Mouse (Mus musculus): Measurements from ENCODE around the gene Rab2b. TPM values are rescaled to one million over a fixed set of nuclear protein-coding genes. Genes with fewer than 3 reads are reported as not detected.

Rab2b gene
- polyA plus RNA-seq, 1 experiment from 2014 or later: 3.0 TPM

- ATAC-seq (ENCODE audit: low read depth): no peak
- Histone ChIP-seq H3K9me3 (replicated peaks; ENCODE audit: control insufficient read depth, low read length) (no peaks in the 10 kb centered on the region), H3K27me3 (ENCODE audit: control insufficient read depth, insufficient read depth, low read depth, low read length) (no peaks in the 10 kb centered on the region), H3K4me2 (ENCODE audit: low read depth, low read length) (no peak overlapping the region), H3K4me3 (ENCODE audit: low read depth, low read length) (no peak overlapping the region), H3K4me1 (ENCODE audit: control insufficient read depth, low read depth, low read length) (no peaks in the 10 kb centered on the region), H3K27ac (ENCODE audit: low read length) (no peak overlapping the region), H3K9ac (ENCODE audit: low read depth, low read length) (no peak overlapping the region), H3K36me3 (ENCODE audit: control insufficient read depth, insufficient read depth) (peaks cover 46% of the 10 kb centered on the region)
- WGBS (ENCODE audit: insufficient replicate concordance): 68% methylated on average over 6 of the region's 6 CpGs
Observed at GRCm38 (mm10) chr14:52295558-52296264, 16.4 kb upstream of the Rab2b start.

GRCm38 (mm10) chr14:52284191-52284590, 4.8 kb upstream of the Rab2b start:
- peaks cover 10% of the 10 kb centered on the region for H3K4me1 ChIP-seq (ENCODE audit: control insufficient read depth, low read depth, low read length)
- H3K27ac ChIP-seq (ENCODE audit: low read length): no peak overlapping the region
- H3K27me3 ChIP-seq (ENCODE audit: control insufficient read depth, insufficient read depth, low read depth, low read length): no peaks in the 10 kb centered on the region
- 72% methylated on average over 3 of the region's 3 CpGs for WGBS (ENCODE audit: insufficient replicate concordance)
- H3K4me2 ChIP-seq (ENCODE audit: low read depth, low read length): no peak overlapping the region
- H3K9me3 ChIP-seq (replicated peaks; ENCODE audit: control insufficient read depth, low read length): no peaks in the 10 kb centered on the region
- H3K4me3 ChIP-seq (ENCODE audit: low read depth, low read length): no peak overlapping the region
- peaks cover 22% of the 10 kb centered on the region for H3K36me3 ChIP-seq (ENCODE audit: control insufficient read depth, insufficient read depth)
- no peak for ATAC-seq (ENCODE audit: low read depth)
- H3K9ac ChIP-seq (ENCODE audit: low read depth, low read length): no peak overlapping the region

- Histone ChIP-seq H3K4me2 (ENCODE audit: low read depth, low read length) (no peak overlapping the region), H3K9me3 (replicated peaks; ENCODE audit: control insufficient read depth, low read length) (no peaks in the 10 kb centered on the region), H3K4me3 (ENCODE audit: low read depth, low read length) (no peak overlapping the region), H3K9ac (ENCODE audit: low read depth, low read length) (no peak overlapping the region), H3K27me3 (ENCODE audit: control insufficient read depth, insufficient read depth, low read depth, low read length) (no peaks in the 10 kb centered on the region), H3K27ac (ENCODE audit: low read length) (no peak overlapping the region), H3K4me1 (ENCODE audit: control insufficient read depth, low read depth, low read length) (peaks cover 10% of the 10 kb centered on the region), H3K36me3 (ENCODE audit: control insufficient read depth, insufficient read depth) (peaks cover 22% of the 10 kb centered on the region)
- 90% methylated on average over 5 of the region's 5 CpGs for WGBS (ENCODE audit: insufficient replicate concordance)
- ATAC-seq (ENCODE audit: low read depth): no peak
Observed at GRCm38 (mm10) chr14:52283629-52284028, 4.3 kb upstream of the Rab2b start.

GRCm38 (mm10) chr14:52279747-52280120, 389 bp upstream of the Rab2b start:
- H3K27me3 ChIP-seq (ENCODE audit: control insufficient read depth, insufficient read depth, low read depth, low read length): no peaks in the 10 kb centered on the region
- H3K9me3 ChIP-seq (replicated peaks; ENCODE audit: control insufficient read depth, low read length): no peaks in the 10 kb centered on the region
- no peaks in the 10 kb centered on the region for H3K36me3 ChIP-seq (ENCODE audit: control insufficient read depth, insufficient read depth)
- peaks cover 13% of the 10 kb centered on the region for H3K4me1 ChIP-seq (ENCODE audit: control insufficient read depth, low read depth, low read length)
- peak overlapping the region; percentile 73 for H3K4me2 ChIP-seq (ENCODE audit: low read depth, low read length)
- WGBS (ENCODE audit: insufficient replicate concordance): under 1% methylated on average over 21 of the region's 21 CpGs
- H3K4me3 ChIP-seq (ENCODE audit: low read depth, low read length): peak overlapping the region; percentile 77
- H3K9ac ChIP-seq (ENCODE audit: low read depth, low read length): peak overlapping the region; percentile 82
- peak overlapping the region; percentile 92 for H3K27ac ChIP-seq (ENCODE audit: low read length)
- 0 out of 2 replicates have a peak, but pooled peaks have one; percentile 5 for ATAC-seq (ENCODE audit: low read depth)

- Histone ChIP-seq H3K27ac (ENCODE audit: low read length) (no peak overlapping the region), H3K9ac (ENCODE audit: low read depth, low read length) (no peak overlapping the region), H3K9me3 (replicated peaks; ENCODE audit: control insufficient read depth, low read length) (no peaks in the 10 kb centered on the region), H3K4me1 (ENCODE audit: control insufficient read depth, low read depth, low read length) (peaks cover 11% of the 10 kb centered on the region), H3K4me2 (ENCODE audit: low read depth, low read length) (no peak overlapping the region), H3K4me3 (ENCODE audit: low read depth, low read length) (no peak overlapping the region), H3K36me3 (ENCODE audit: control insufficient read depth, insufficient read depth) (no peaks in the 10 kb centered on the region), H3K27me3 (ENCODE audit: control insufficient read depth, insufficient read depth, low read depth, low read length) (no peaks in the 10 kb centered on the region)
- no peak for ATAC-seq (ENCODE audit: low read depth)
- WGBS (ENCODE audit: insufficient replicate concordance): 74% methylated on average over 4 of the region's 4 CpGs
Observed at GRCm38 (mm10) chr14:52277210-52277609, 2.1 kb downstream of the Rab2b start.

- Histone ChIP-seq H3K4me2 (ENCODE audit: low read depth, low read length) (no peak overlapping the region), H3K27me3 (ENCODE audit: control insufficient read depth, insufficient read depth, low read depth, low read length) (no peaks in the 10 kb centered on the region), H3K9me3 (replicated peaks; ENCODE audit: control insufficient read depth, low read length) (no peaks in the 10 kb centered on the region), H3K9ac (ENCODE audit: low read depth, low read length) (no peak overlapping the region), H3K4me3 (ENCODE audit: low read depth, low read length) (no peak overlapping the region), H3K27ac (ENCODE audit: low read length) (no peak overlapping the region), H3K4me1 (ENCODE audit: control insufficient read depth, low read depth, low read length) (no peaks in the 10 kb centered on the region), H3K36me3 (ENCODE audit: control insufficient read depth, insufficient read depth) (no peaks in the 10 kb centered on the region)
- 54% methylated on average over 3 of the region's 3 CpGs for WGBS (ENCODE audit: insufficient replicate concordance)
- no peak for ATAC-seq (ENCODE audit: low read depth)
Observed at GRCm38 (mm10) chr14:52272781-52273180, 6.6 kb downstream of the Rab2b start.

GRCm38 (mm10) chr14:52257484-52258213, 21.7 kb downstream of the Rab2b start, which contains the start of gene Chd8:
Gene Chd8 (minus strand): TSS chr14:52257780.
- peak within 1 kb of the TSS; percentile 92 for H3K27ac ChIP-seq (ENCODE audit: low read length)
- H3K4me1 ChIP-seq (ENCODE audit: control insufficient read depth, low read depth, low read length): peaks cover 18% of the 10 kb centered on the region
- ATAC-seq (ENCODE audit: low read depth): peak; percentile 99
- H3K36me3 ChIP-seq (ENCODE audit: control insufficient read depth, insufficient read depth): no peaks in the 10 kb centered on the region
- peak within 1 kb of the TSS; percentile 84 for H3K9ac ChIP-seq (ENCODE audit: low read depth, low read length)
- under 1% methylated on average over 47 of the region's 54 CpGs for WGBS (ENCODE audit: insufficient replicate concordance)
- no peaks in the 10 kb centered on the region for H3K9me3 ChIP-seq (replicated peaks; ENCODE audit: control insufficient read depth, low read length)
- H3K4me2 ChIP-seq (ENCODE audit: low read depth, low read length): peak within 1 kb of the TSS; percentile 95
- peak within 1 kb of the TSS; percentile 83 for H3K4me3 ChIP-seq (ENCODE audit: low read depth, low read length)
- no peaks in the 10 kb centered on the region for H3K27me3 ChIP-seq (ENCODE audit: control insufficient read depth, insufficient read depth, low read depth, low read length)

GRCm38 (mm10) chr14:52256311-52257175, 22.8 kb downstream of the Rab2b start:
- peak overlapping the region; percentile 83 for H3K4me3 ChIP-seq (ENCODE audit: low read depth, low read length)
- H3K36me3 ChIP-seq (ENCODE audit: control insufficient read depth, insufficient read depth): no peaks in the 10 kb centered on the region
- peak overlapping the region; percentile 95 for H3K4me2 ChIP-seq (ENCODE audit: low read depth, low read length)
- no peak for ATAC-seq (ENCODE audit: low read depth)
- 3% methylated on average over 18 of the region's 18 CpGs for WGBS (ENCODE audit: insufficient replicate concordance)
- H3K27ac ChIP-seq (ENCODE audit: low read length): peak overlapping the region; percentile 92
- H3K4me1 ChIP-seq (ENCODE audit: control insufficient read depth, low read depth, low read length): peaks cover 18% of the 10 kb centered on the region
- no peaks in the 10 kb centered on the region for H3K27me3 ChIP-seq (ENCODE audit: control insufficient read depth, insufficient read depth, low read depth, low read length)
- H3K9ac ChIP-seq (ENCODE audit: low read depth, low read length): peak overlapping the region; percentile 84
- no peaks in the 10 kb centered on the region for H3K9me3 ChIP-seq (replicated peaks; ENCODE audit: control insufficient read depth, low read length)
